Mouse (Mus musculus): ENCODE measurements around the gene Gsta2. TPM values are rescaled to one million over a fixed set of nuclear protein-coding genes. Genes with fewer than 3 reads are reported as not detected.
"Not testable (repeated sequence)": the region's sequence is repeated elsewhere in the genome, so short reads cannot be mapped to it uniquely, and the experiment has no call there.

Gsta2 gene
- polyA plus RNA-seq, 1 experiment from 2014 or later = not detected

GRCm38 (mm10) chr9:78359750-78360483 lies 4.3 kb upstream of the Gsta2 start:
- H3K9ac ChIP-seq (ENCODE audit: low read depth, low read length) = no peak overlapping the region
- no peak for DNase-seq (ENCODE audit: low spot score)
- no peak overlapping the region for H3K27ac ChIP-seq (ENCODE audit: low read depth, low read length)
- H3K4me2 ChIP-seq (replicated peaks; ENCODE audit: low read depth, low read length) = no peak overlapping the region
- no peak for ATAC-seq (ENCODE audit: low FRiP score)
- no peaks in the 10 kb centered on the region for H3K27me3 ChIP-seq (ENCODE audit: control insufficient read depth, insufficient read depth, low read length)
- H3K36me3 ChIP-seq (ENCODE audit: control insufficient read depth, insufficient read depth, low read length) = no peaks in the 10 kb centered on the region
- no peaks in the 10 kb centered on the region for H3K4me1 ChIP-seq (replicated peaks; ENCODE audit: control insufficient read depth, insufficient read depth, low read length)
- H3K9me3 ChIP-seq (ENCODE audit: control insufficient read depth, low read length) = no peaks in the 10 kb centered on the region
- H3K4me3 ChIP-seq (ENCODE audit: low read depth, low read length) = no peak overlapping the region
- WGBS = 84% methylated on average over 6 of the region's 6 CpGs

GRCm38 (mm10) chr9:78358053-78358452 lies 2.5 kb upstream of the Gsta2 start:
- ATAC-seq (ENCODE audit: low FRiP score) = peak; percentile 66
- 19% methylated on average over 9 of the region's 9 CpGs for WGBS

GRCm38 (mm10) chr9:78354665-78355578 lies 666 bp downstream of the Gsta2 start:
- Histone ChIP-seq H3K4me3 (ENCODE audit: low read depth, low read length) (no peak overlapping the region), H3K27me3 (ENCODE audit: control insufficient read depth, insufficient read depth, low read length) (no peaks in the 10 kb centered on the region), H3K36me3 (ENCODE audit: control insufficient read depth, insufficient read depth, low read length) (no peaks in the 10 kb centered on the region), H3K4me2 (replicated peaks; ENCODE audit: low read depth, low read length) (no peak overlapping the region), H3K27ac (ENCODE audit: low read depth, low read length) (no peak overlapping the region), H3K9me3 (ENCODE audit: control insufficient read depth, low read length) (no peaks in the 10 kb centered on the region), H3K9ac (ENCODE audit: low read depth, low read length) (no peak overlapping the region), H3K4me1 (replicated peaks; ENCODE audit: control insufficient read depth, insufficient read depth, low read length) (no peaks in the 10 kb centered on the region)
- DNase-seq (ENCODE audit: low spot score) (no peak), ATAC-seq (ENCODE audit: low FRiP score) (no peak)
- WGBS = 87% methylated on average over 11 of the region's 11 CpGs

More at GRCm38 (mm10) chr9:78358053-78358452, 2.5 kb upstream of the Gsta2 start:
- Histone ChIP-seq H3K27me3 (ENCODE audit: control insufficient read depth, insufficient read depth, low read length) (no peaks in the 10 kb centered on the region), H3K9me3 (ENCODE audit: control insufficient read depth, low read length) (no peaks in the 10 kb centered on the region), H3K4me1 (replicated peaks; ENCODE audit: control insufficient read depth, insufficient read depth, low read length) (no peaks in the 10 kb centered on the region), H3K27ac (ENCODE audit: low read depth, low read length) (no peak overlapping the region), H3K9ac (ENCODE audit: low read depth, low read length) (no peak overlapping the region), H3K4me2 (replicated peaks; ENCODE audit: low read depth, low read length) (no peak overlapping the region), H3K36me3 (ENCODE audit: control insufficient read depth, insufficient read depth, low read length) (no peaks in the 10 kb centered on the region), H3K4me3 (ENCODE audit: low read depth, low read length) (no peak overlapping the region)
- peak; percentile 78 for DNase-seq (ENCODE audit: low spot score)

- 90% methylated on average over 6 of the region's 6 CpGs for WGBS
- Histone ChIP-seq H3K36me3 (ENCODE audit: control insufficient read depth, insufficient read depth, low read length) (no peaks in the 10 kb centered on the region), H3K4me2 (replicated peaks; ENCODE audit: low read depth, low read length) (no peak overlapping the region), H3K27ac (ENCODE audit: low read depth, low read length) (no peak overlapping the region), H3K9ac (ENCODE audit: low read depth, low read length) (no peak overlapping the region), H3K4me3 (ENCODE audit: low read depth, low read length) (no peak overlapping the region), H3K27me3 (ENCODE audit: control insufficient read depth, insufficient read depth, low read length) (no peaks in the 10 kb centered on the region), H3K4me1 (replicated peaks; ENCODE audit: control insufficient read depth, insufficient read depth, low read length) (no peaks in the 10 kb centered on the region), H3K9me3 (ENCODE audit: control insufficient read depth, low read length) (no peaks in the 10 kb centered on the region)
- DNase-seq (ENCODE audit: low spot score) = no peak
- ATAC-seq (ENCODE audit: low FRiP score) = no peak
Measured at GRCm38 (mm10) chr9:78351504-78352220, 3.9 kb downstream of the Gsta2 start.

GRCm38 (mm10) chr9:78350007-78350406 lies 5.6 kb downstream of the Gsta2 start:
- not testable (repeated sequence) for H3K4me2 ChIP-seq (replicated peaks; ENCODE audit: low read depth, low read length); DNase-seq (ENCODE audit: low spot score); H3K4me1 ChIP-seq (replicated peaks; ENCODE audit: control insufficient read depth, insufficient read depth, low read length); H3K9ac ChIP-seq (ENCODE audit: low read depth, low read length); H3K36me3 ChIP-seq (ENCODE audit: control insufficient read depth, insufficient read depth, low read length); H3K27ac ChIP-seq (ENCODE audit: low read depth, low read length); H3K4me3 ChIP-seq (ENCODE audit: low read depth, low read length); H3K9me3 ChIP-seq (ENCODE audit: control insufficient read depth, low read length); H3K27me3 ChIP-seq (ENCODE audit: control insufficient read depth, insufficient read depth, low read length); ATAC-seq (ENCODE audit: low FRiP score)

GRCm38 (mm10) chr9:78349141-78349540 lies 6.4 kb downstream of the Gsta2 start:
- H3K4me1 ChIP-seq (replicated peaks; ENCODE audit: control insufficient read depth, insufficient read depth, low read length); H3K9me3 ChIP-seq (ENCODE audit: control insufficient read depth, low read length); DNase-seq (ENCODE audit: low spot score); H3K4me3 ChIP-seq (ENCODE audit: low read depth, low read length); H3K9ac ChIP-seq (ENCODE audit: low read depth, low read length); H3K27me3 ChIP-seq (ENCODE audit: control insufficient read depth, insufficient read depth, low read length); H3K4me2 ChIP-seq (replicated peaks; ENCODE audit: low read depth, low read length); ATAC-seq (ENCODE audit: low FRiP score); H3K27ac ChIP-seq (ENCODE audit: low read depth, low read length); H3K36me3 ChIP-seq (ENCODE audit: control insufficient read depth, insufficient read depth, low read length): not testable (repeated sequence)
- 90% methylated on average over 3 of the region's 3 CpGs for WGBS

- H3K36me3 ChIP-seq (ENCODE audit: control insufficient read depth, insufficient read depth, low read length); DNase-seq (ENCODE audit: low spot score); H3K4me3 ChIP-seq (ENCODE audit: low read depth, low read length); H3K27me3 ChIP-seq (ENCODE audit: control insufficient read depth, insufficient read depth, low read length); H3K27ac ChIP-seq (ENCODE audit: low read depth, low read length); ATAC-seq (ENCODE audit: low FRiP score); H3K4me1 ChIP-seq (replicated peaks; ENCODE audit: control insufficient read depth, insufficient read depth, low read length); H3K4me2 ChIP-seq (replicated peaks; ENCODE audit: low read depth, low read length); H3K9ac ChIP-seq (ENCODE audit: low read depth, low read length); H3K9me3 ChIP-seq (ENCODE audit: control insufficient read depth, low read length): not testable (repeated sequence)
- 68% methylated on average over 6 of the region's 6 CpGs for WGBS
Measured at GRCm38 (mm10) chr9:78348206-78349004, 7.2 kb downstream of the Gsta2 start.

- ATAC-seq (ENCODE audit: low FRiP score) = no peak
- WGBS = 72% methylated on average over 3 of the region's 3 CpGs
Measured at GRCm38 (mm10) chr9:78347004-78347403, 8.6 kb downstream of the Gsta2 start.

More at GRCm38 (mm10) chr9:78347004-78347403, 8.6 kb downstream of the Gsta2 start:
- Histone ChIP-seq H3K4me1 (replicated peaks; ENCODE audit: control insufficient read depth, insufficient read depth, low read length) (no peaks in the 10 kb centered on the region), H3K27me3 (ENCODE audit: control insufficient read depth, insufficient read depth, low read length) (no peaks in the 10 kb centered on the region), H3K27ac (ENCODE audit: low read depth, low read length) (no peak overlapping the region), H3K9ac (ENCODE audit: low read depth, low read length) (no peak overlapping the region), H3K36me3 (ENCODE audit: control insufficient read depth, insufficient read depth, low read length) (no peaks in the 10 kb centered on the region), H3K9me3 (ENCODE audit: control insufficient read depth, low read length) (no peaks in the 10 kb centered on the region), H3K4me2 (replicated peaks; ENCODE audit: low read depth, low read length) (no peak overlapping the region), H3K4me3 (ENCODE audit: low read depth, low read length) (no peak overlapping the region)
- DNase-seq (ENCODE audit: low spot score) = no peak

Measured in hindbrain, embryonic 11.5 days (tissue).